Mouse (Mus musculus) embryonic facial prominence, embryonic 15.5 days (tissue): Measurements from ENCODE around the gene Nit2. TPM values are rescaled to one million over a fixed set of nuclear protein-coding genes. Genes with fewer than 3 reads are reported as not detected.
"Not testable (repeated sequence)": the region's sequence is repeated elsewhere in the genome, so short reads cannot be mapped to it uniquely, and the experiment has no call there.

ENCODE experiments used
- ATAC-seq: fragments of 200-750 bp; cut with Nextera tagmentation; 2 replicates; pipeline ENCODE4 v1.8.0; 2017; ENCODE audit warnings: low read depth, moderate TSS enrichment; ENCODE audit not compliant: insufficient number of reproducible peaks, low FRiP score, low TSS enrichment
- H3K27ac ChIP-seq: fragments of 300-500 bp; sonication (generic); replicated peaks from 2 replicates; pipeline ENCODE4 v1.5.1; 2015; ENCODE audit warnings: mild to moderate bottlenecking, inconsistent platforms
- H3K27me3 ChIP-seq: fragments of 300-500 bp; sonication (generic); 2 replicates; pipeline ENCODE4 v1.6.1; 2015; ENCODE audit warnings: inconsistent platforms
- H3K36me3 ChIP-seq: fragments of 300-500 bp; sonication (generic); 2 replicates; pipeline ENCODE4 v1.6.1; 2015; ENCODE audit warnings: mild to moderate bottlenecking, inconsistent platforms
- H3K4me1 ChIP-seq: fragments of 300-500 bp; sonication (generic); 2 replicates; pipeline ENCODE4 v1.6.1; 2015; ENCODE audit warnings: inconsistent platforms
- H3K4me2 ChIP-seq: fragments of 300-500 bp; sonication (generic); replicated peaks from 2 replicates; pipeline ENCODE4 v1.6.1; 2015; ENCODE audit warnings: mild to moderate bottlenecking, inconsistent platforms
- H3K4me3 ChIP-seq: fragments of 300-500 bp; sonication (generic); replicated peaks from 2 replicates; pipeline ENCODE4 v1.5.1; 2015; ENCODE audit warnings: mild to moderate bottlenecking, inconsistent platforms
- H3K9ac ChIP-seq: fragments of 300-500 bp; sonication (generic); 2 replicates; pipeline ENCODE4 v1.6.1; 2015; ENCODE audit warnings: inconsistent platforms
- H3K9me3 ChIP-seq: fragments of 300-500 bp; sonication (generic); replicated peaks from 2 replicates; pipeline ENCODE4 v1.6.1; 2016; ENCODE audit warnings: inconsistent platforms
- WGBS: fragments of 180-500 bp; shearing (Covaris S2); methylation state at CpG from one replicate; pipeline ENCODE4 v1.1.7; 2015; 5-methylcytosine and 5-hydroxymethylcytosine counted together
- polyA plus RNA-seq: library from polyadenylated mRNA; unstranded; fragments of >200 nt; fragmentation: Nextera tagmentation; extraction: Ambion mirVana; gene quantifications from 2 replicates; pipeline ENCODE4 v1.2.1, GENCODE M21; 2015

Gene Nit2
- polyA plus RNA-seq, 1 experiment from 2014 or later = 79.6 TPM

- Histone ChIP-seq H3K27ac (no peak overlapping the region), H3K9ac (no peak overlapping the region), H3K36me3 (peaks cover 45% of the 10 kb centered on the region), H3K27me3 (no peaks in the 10 kb centered on the region), H3K4me2 (no peak overlapping the region), H3K4me1 (no peaks in the 10 kb centered on the region), H3K9me3 (no peaks in the 10 kb centered on the region), H3K4me3 (no peak overlapping the region)
- ATAC-seq = no peak
- WGBS = 86% methylated on average over 10 of the region's 10 CpGs
Measured at GRCm38 (mm10) chr16:57177664-57178063, 10.5 kb upstream of the Nit2 start.

DNA sequence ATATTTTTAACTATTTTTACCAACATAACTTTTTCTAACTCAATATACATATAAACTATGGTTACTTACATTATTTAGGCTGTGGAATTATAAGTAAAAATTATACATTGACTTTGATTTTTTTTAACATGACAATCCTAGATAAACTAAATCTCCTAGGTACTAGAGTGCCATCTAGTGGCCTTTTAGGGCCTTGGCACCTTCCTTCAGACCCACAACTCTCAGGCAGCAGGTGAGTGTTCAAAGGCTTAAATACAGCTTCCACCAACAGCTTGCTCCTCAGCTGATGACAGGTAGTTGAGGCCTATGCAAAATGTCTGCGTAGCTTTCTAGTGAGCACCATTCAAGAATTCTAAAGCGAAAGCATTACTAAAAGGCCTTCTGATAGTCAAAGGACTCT lies 10.1 kb upstream of the Nit2 start:
- no peaks in the 10 kb centered on the region for H3K4me1 ChIP-seq
- H3K4me3 ChIP-seq = no peak overlapping the region
- WGBS = 63% methylated on average over 2 of the region's 2 CpGs
- H3K27ac ChIP-seq = no peak overlapping the region
- H3K27me3 ChIP-seq = no peaks in the 10 kb centered on the region
- H3K36me3 ChIP-seq = peaks cover 45% of the 10 kb centered on the region
- no peak overlapping the region for H3K9ac ChIP-seq
- H3K9me3 ChIP-seq = no peaks in the 10 kb centered on the region
- no peak for ATAC-seq
- no peak overlapping the region for H3K4me2 ChIP-seq

DNA sequence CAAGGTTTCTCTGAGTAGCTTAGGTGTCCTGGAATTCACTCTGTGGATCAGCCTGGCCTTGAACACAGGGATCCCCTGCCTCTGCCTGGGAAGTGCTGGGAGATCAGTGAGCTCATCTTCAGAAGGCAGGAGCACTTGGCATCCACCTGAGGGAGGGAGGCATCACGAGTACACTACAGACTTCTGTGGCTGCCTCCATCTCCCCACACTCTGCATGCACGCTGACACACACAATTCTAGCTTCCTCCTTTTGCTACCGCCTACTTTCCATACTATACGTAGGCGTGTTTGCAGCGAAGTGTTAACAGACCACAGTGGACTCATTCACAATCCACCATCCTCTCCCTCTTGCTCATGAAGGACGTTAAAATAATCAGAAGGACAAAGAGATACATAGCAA lies 9.1 kb upstream of the Nit2 start:
- H3K4me1 ChIP-seq = no peaks in the 10 kb centered on the region
- no peak overlapping the region for H3K4me2 ChIP-seq
- no peak for ATAC-seq
- no peak overlapping the region for H3K9ac ChIP-seq
- no peak overlapping the region for H3K27ac ChIP-seq
- H3K9me3 ChIP-seq = no peaks in the 10 kb centered on the region
- no peaks in the 10 kb centered on the region for H3K27me3 ChIP-seq
- peaks cover 39% of the 10 kb centered on the region for H3K36me3 ChIP-seq
- H3K4me3 ChIP-seq = no peak overlapping the region
- 89% methylated on average over 7 of the region's 7 CpGs for WGBS

GRCm38 (mm10) chr16:57175751-57176150 lies 8.6 kb upstream of the Nit2 start:
- no peaks in the 10 kb centered on the region for H3K27me3 ChIP-seq
- no peaks in the 10 kb centered on the region for H3K4me1 ChIP-seq
- H3K27ac ChIP-seq = no peak overlapping the region
- no peak for ATAC-seq
- H3K4me3 ChIP-seq = no peak overlapping the region
- H3K36me3 ChIP-seq = peaks cover 39% of the 10 kb centered on the region
- 74% methylated on average over 2 of the region's 2 CpGs for WGBS
- no peaks in the 10 kb centered on the region for H3K9me3 ChIP-seq
- no peak overlapping the region for H3K4me2 ChIP-seq
- no peak overlapping the region for H3K9ac ChIP-seq

GRCm38 (mm10) chr16:57174480-57174879 lies 7.3 kb upstream of the Nit2 start:
- H3K27me3 ChIP-seq, H3K4me1 ChIP-seq, H3K4me2 ChIP-seq, ATAC-seq, H3K4me3 ChIP-seq, H3K9me3 ChIP-seq, H3K27ac ChIP-seq, H3K9ac ChIP-seq: not testable (repeated sequence)
- H3K36me3 ChIP-seq = peaks cover 42% of the 10 kb centered on the region

DNA sequence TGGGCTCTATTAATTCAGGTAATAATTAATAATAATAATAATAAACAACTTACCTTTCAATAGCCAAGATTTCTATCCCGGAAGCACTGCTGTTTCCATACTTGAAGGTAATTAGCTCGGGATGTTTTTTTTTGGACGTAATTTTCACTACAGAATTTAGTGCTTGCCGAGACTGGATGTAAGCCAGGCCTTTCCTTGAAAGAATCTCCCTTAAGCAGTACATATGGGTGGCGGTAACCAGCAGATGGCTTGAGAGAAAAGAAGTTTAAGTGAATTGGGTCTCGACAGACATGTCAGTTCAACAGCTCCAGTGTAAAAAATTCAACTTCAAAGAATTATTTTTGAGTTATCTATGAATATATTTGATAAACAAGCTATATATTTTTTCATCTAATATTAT lies 4.4 kb upstream of the Nit2 start:
- Histone ChIP-seq H3K4me3 (no peak overlapping the region), H3K4me1 (no peaks in the 10 kb centered on the region), H3K27ac (no peak overlapping the region), H3K9me3 (no peaks in the 10 kb centered on the region), H3K4me2 (no peak overlapping the region), H3K9ac (no peak overlapping the region), H3K36me3 (peaks cover 31% of the 10 kb centered on the region), H3K27me3 (no peaks in the 10 kb centered on the region)
- WGBS = 73% methylated on average over 6 of the region's 6 CpGs
- no peak for ATAC-seq

DNA sequence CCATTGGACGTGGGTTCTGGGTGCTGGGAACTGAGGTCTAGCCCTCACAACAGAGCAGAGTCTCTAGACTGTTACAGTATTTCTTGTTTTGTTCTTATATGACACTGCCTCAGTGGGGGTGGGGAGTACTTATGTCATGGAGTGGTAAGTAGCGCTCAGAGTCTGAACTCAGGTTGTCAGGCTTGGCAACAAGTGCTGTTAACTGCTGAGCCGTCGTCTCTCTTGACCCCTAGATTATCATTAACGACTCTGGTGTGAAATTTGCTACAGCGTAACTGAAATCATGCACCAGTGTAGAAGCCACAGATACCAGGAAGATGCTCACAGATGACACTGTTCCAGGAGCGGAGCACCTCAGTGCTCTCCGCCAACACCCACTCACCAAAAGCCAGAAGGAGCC lies 4.0 kb upstream of the Nit2 start:
- no peaks in the 10 kb centered on the region for H3K27me3 ChIP-seq
- no peak overlapping the region for H3K9ac ChIP-seq
- no peaks in the 10 kb centered on the region for H3K4me1 ChIP-seq
- H3K36me3 ChIP-seq = peaks cover 28% of the 10 kb centered on the region
- WGBS = 95% methylated on average over 8 of the region's 8 CpGs
- H3K27ac ChIP-seq = no peak overlapping the region
- ATAC-seq = no peak
- no peaks in the 10 kb centered on the region for H3K9me3 ChIP-seq
- H3K4me2 ChIP-seq = no peak overlapping the region
- H3K4me3 ChIP-seq = no peak overlapping the region

- Histone ChIP-seq H3K4me2 (no peak overlapping the region), H3K9me3 (no peaks in the 10 kb centered on the region), H3K4me3 (no peak overlapping the region), H3K27ac (no peak overlapping the region), H3K27me3 (no peaks in the 10 kb centered on the region), H3K9ac (no peak overlapping the region), H3K4me1 (no peaks in the 10 kb centered on the region; the same call in 1 of the 2 replicates), H3K36me3 (peaks cover 37% of the 10 kb centered on the region)
- WGBS = 62% methylated on average over 4 of the region's 4 CpGs
- ATAC-seq = no peak
Measured at GRCm38 (mm10) chr16:57168236-57168635, 1.1 kb upstream of the Nit2 start.

DNA sequence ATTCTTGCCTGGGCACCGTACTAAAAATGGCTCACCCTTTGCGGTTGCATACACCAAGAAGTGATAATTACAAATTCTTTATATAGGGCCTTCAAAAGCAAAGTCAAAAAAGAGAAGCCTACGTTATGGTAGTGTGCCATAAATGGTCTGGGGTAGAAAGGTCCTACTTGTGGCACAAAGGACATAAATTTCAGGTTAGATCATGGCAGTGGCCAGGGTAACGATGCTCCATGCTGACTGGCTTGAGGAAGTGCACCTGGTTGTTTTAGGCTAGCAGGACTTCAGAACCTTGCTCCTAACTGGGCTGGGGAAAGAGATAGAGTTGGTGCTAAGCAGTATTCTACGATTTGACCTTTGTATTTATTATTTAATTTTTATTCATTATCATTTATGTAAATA lies 372 bp upstream of the Nit2 start:
- Histone ChIP-seq H3K4me1 (no peaks in the 10 kb centered on the region; the same call in 1 of the 2 replicates), H3K36me3 (peaks cover 39% of the 10 kb centered on the region), H3K27ac (peak overlapping the region; percentile 87; the same call in 1 of the 2 replicates), H3K4me2 (peak overlapping the region; percentile 50), H3K9ac (no peak overlapping the region), H3K4me3 (peak overlapping the region; percentile 63), H3K9me3 (no peaks in the 10 kb centered on the region), H3K27me3 (no peaks in the 10 kb centered on the region)
- WGBS = 27% methylated on average over 5 of the region's 5 CpGs
- ATAC-seq = peak; percentile 6; the same call in 1 of the 2 replicates

- peaks cover 40% of the 10 kb centered on the region for H3K36me3 ChIP-seq
- no peaks in the 10 kb centered on the region for H3K9me3 ChIP-seq
- H3K9ac ChIP-seq = no peak overlapping the region
- no peak for ATAC-seq
- peak overlapping the region; percentile 63 for H3K4me3 ChIP-seq
- no peaks in the 10 kb centered on the region for H3K27me3 ChIP-seq
- peak overlapping the region; percentile 50 for H3K4me2 ChIP-seq
- 82% methylated on average over 6 of the region's 6 CpGs for WGBS
- no peak overlapping the region for H3K27ac ChIP-seq
- H3K4me1 ChIP-seq = no peaks in the 10 kb centered on the region; the same call in 1 of the 2 replicates
Measured at GRCm38 (mm10) chr16:57166086-57166485, 1.1 kb downstream of the Nit2 start.

DNA sequence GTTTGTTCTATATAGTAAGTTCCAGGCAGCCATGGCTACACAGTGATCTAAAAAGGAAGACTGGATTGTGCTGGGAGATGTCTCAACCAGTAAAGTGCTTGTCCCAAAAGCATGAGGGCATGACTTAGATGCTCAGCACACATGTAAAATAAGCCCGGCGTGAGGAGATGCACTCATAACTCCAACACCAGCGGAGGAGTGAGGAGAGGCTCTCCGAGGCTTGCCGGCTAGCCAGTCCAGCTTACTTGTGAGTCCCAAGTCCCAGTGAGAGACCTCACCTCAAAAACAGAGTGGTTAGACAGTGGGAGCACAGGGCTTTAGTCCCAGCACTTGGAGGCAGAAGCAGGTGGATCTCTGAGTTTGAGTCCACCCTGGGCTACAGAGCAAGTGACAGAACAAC lies 2.0 kb downstream of the Nit2 start:
- H3K27ac ChIP-seq = no peak overlapping the region
- H3K9me3 ChIP-seq = no peaks in the 10 kb centered on the region
- no peak for ATAC-seq
- H3K9ac ChIP-seq = no peak overlapping the region
- H3K36me3 ChIP-seq = peaks cover 34% of the 10 kb centered on the region
- 96% methylated on average over 5 of the region's 5 CpGs for WGBS
- H3K4me2 ChIP-seq = no peak overlapping the region
- no peaks in the 10 kb centered on the region for H3K27me3 ChIP-seq
- H3K4me3 ChIP-seq = no peak overlapping the region
- H3K4me1 ChIP-seq = no peaks in the 10 kb centered on the region; the same call in 1 of the 2 replicates

DNA sequence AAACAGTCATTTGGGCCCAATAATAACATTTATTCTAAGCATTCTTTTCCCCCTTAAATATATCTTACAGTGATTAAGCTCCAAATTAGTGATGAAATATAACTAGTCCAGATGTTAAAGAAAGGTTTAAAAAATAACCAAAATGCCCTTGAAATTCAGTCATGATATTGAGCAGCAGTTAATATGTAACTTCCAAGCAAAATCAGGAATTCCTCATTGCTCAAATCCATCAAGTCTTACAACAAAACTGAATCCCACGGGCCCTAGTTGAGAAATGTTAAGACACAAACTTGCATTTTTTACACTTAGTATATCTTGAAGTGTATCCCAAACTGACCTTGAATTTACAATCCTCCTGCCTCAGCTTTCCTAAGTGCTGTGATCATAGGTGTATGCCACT lies 3.4 kb downstream of the Nit2 start:
- Histone ChIP-seq H3K4me1 (no peaks in the 10 kb centered on the region; the same call in 1 of the 2 replicates), H3K9me3 (no peaks in the 10 kb centered on the region), H3K27me3 (no peaks in the 10 kb centered on the region), H3K4me2 (no peak overlapping the region), H3K4me3 (no peak overlapping the region), H3K9ac (no peak overlapping the region), H3K36me3 (peaks cover 42% of the 10 kb centered on the region), H3K27ac (no peak overlapping the region)
- WGBS = 94% methylated on average over 1 of the region's 1 CpGs
- ATAC-seq = no peak
